Mouse (Mus musculus): Measurements from ENCODE around the gene St3gal5. TPM values are rescaled to one million over a fixed set of nuclear protein-coding genes. Genes with fewer than 3 reads are reported as not detected.

The St3gal5 gene
- 354 and 381 TPM in 2 replicates for total RNA-seq (2023)

GRCm38 (mm10) chr6:72097181-72097995 lies at the start of gene St3gal5:
St3gal5 (plus strand) TSS chr6:72097592.

Other genes with a start within 250 kb of the St3gal5 start
- 37.8 and 38.0 TPM in 2 replicates for gene Ptcd3, start 188.8 kb upstream of the St3gal5 start, total RNA-seq (2023)
- gene Polr1a, start 188.5 kb upstream of the St3gal5 start, total RNA-seq (2023), result 41.0 and 53.4 TPM in 2 replicates
- 0.32 and 0.39 TPM in 2 replicates for gene Atoh8, start 138.0 kb downstream of the St3gal5 start, total RNA-seq (2023)
- 1.5 and 2.0 TPM in 2 replicates for gene Sftpb, start 207.0 kb downstream of the St3gal5 start, total RNA-seq (2023)
- 43.7 and 45.6 TPM in 2 replicates for gene Usp39, start 247.6 kb downstream of the St3gal5 start, total RNA-seq (2023)
- 47.6 and 59.0 TPM in 2 replicates for gene 0610030E20Rik, start 249.7 kb downstream of the St3gal5 start, total RNA-seq (2023)

Data from neutrophil, adult 65 days (primary cell).